Mouse (Mus musculus) ES-E14 (cell line): ENCODE measurements at regions not wholly inside any gene's neighbourhood (a gene's known extent, or its start where the extent isn't known, plus 50 kb on each side); places are given as distances from the start of the nearest gene placed in this dataset.

Experiments
- HCFC1 ChIP-seq: IDR thresholded peaks from 2 replicates; pipeline ENCODE4 v1.6.1; 2012; ENCODE audit warnings: low read length, inconsistent platforms, borderline replicate concordance; ENCODE audit not compliant: insufficient read depth
- MAFK ChIP-seq: IDR thresholded peaks from 2 replicates; pipeline ENCODE4 v1.6.1; 2014; ENCODE audit warnings: mild to moderate bottlenecking, low read depth, low read length, inconsistent platforms; ENCODE audit not compliant: insufficient read depth
- ZC3H11A ChIP-seq: IDR thresholded peaks from 2 replicates; pipeline ENCODE4 v1.6.1; 2012; ENCODE audit warnings: low read depth, mild to moderate bottlenecking, inconsistent platforms, low read length, borderline replicate concordance
- ZNF384 ChIP-seq: IDR thresholded peaks from 2 replicates; pipeline ENCODE4 v1.6.1; 2012; ENCODE audit warnings: low read depth, low read length, inconsistent platforms

DNA sequence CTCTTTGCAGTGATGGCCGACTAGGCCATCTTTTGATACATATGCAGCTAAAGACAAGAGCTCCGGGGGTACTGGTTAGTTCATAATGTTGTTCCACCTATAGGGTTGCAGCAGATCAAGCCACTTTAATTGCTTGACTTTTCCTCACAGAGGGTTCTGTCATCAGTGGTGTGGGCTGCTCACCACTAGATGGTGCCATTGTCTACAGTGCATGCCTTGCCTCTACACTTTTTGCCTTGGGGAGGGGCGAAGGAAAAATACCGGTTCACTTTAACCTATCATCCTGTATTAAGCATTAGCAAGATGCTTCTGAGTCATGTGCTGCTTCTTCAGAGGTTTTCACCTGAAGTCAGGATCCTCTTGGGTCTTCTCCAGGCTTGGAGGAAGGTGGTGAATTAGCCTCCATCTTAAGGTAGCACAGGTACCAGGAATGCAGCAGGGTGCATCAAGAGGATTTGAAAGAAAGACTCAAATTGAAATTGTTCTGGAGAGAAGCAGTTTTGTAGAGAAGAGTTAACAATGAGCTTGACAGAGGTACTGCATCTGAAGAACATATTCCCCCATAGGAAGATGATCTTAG, 71.6 kb upstream of the Atp10a start:
- TF ChIP-seq ZC3H11A (peak; percentile 65; the same call in 1 of the 2 replicates), HCFC1 (no peak), ZNF384 (no peak), MAFK (no peak)
